Mouse (Mus musculus): ENCODE data around the gene Dmwd.

- no peak for TF ChIP-seq CTCF (IDR thresholded peaks at IDR 0.05; ENCODE audit: borderline replicate concordance, insufficient read depth, low read length)
- peak; percentile 31; the same call in 1 of the 2 replicates for TF ChIP-seq POLR2A (IDR thresholded peaks at IDR 0.05; ENCODE audit: low read depth, low read length)
Measured at GRCm38 (mm10) chr7:19098811-19099210, 22.8 kb downstream of the Dmwd start.

Data from embryonic fibroblast, embryonic 13.5 days (primary cell).